Comparison of ENCODE assay signal across 17 mouse cellular contexts in the genomic region with DNA sequence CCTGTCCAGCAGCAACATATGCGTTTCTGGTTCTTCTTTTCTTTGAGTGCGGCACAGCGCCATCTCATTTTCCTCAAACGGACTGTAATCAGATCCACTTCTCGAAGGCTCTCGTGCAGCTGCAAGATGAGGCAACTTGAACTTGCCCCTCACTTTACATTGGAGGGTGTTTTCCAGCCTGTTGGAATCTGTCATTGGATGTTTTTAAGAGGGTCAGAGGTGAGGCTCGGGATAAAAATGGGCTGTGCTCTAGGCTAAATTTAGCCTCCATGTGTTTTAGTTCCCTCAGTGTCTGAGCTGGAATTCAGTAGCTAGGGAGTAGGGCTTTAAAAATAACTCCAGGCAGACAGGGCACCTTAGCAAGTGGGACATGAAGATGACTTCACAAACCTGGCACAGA. TPM values are rescaled to one million over a fixed set of nuclear protein-coding genes. Genes with fewer than 3 reads are reported as not detected.
DNase-seq lines count a peak whose midpoint lies in the region; ATAC-seq and TF ChIP-seq lines count a peak whose summit lies in the region.
"Had no signal": no experiment of that assay in that cellular context is flagged by ENCODE, and none has a peak within 500 bp of the region (broad histone marks: within the 10 kb centered on the region; RNA-seq: fewer than 3 reads in every experiment).

No protein-coding gene starts in this region.

- DNase-seq in adipocyte (ENCODE audit: low spot score) = peak; percentile 4
- peak; percentile 48 for DNase-seq in embryonic facial prominence, embryonic 11.5 days (ENCODE audit: low spot score)
- peak; percentile 81 for DNase-seq in heart, postnatal 0 days (ENCODE audit: low spot score)
- DNase-seq in testis, postnatal 10 days (ENCODE audit: low spot score) = no peak
- DNase-seq in retina, embryonic 14.5 days (ENCODE audit: low spot score) = no peak
- DNase-seq: adrenal gland, postnatal 14 days; cerebellum, adult 18-20 months; kidney, adult 9 months; spleen, adult 18-20 months; thymus, adult 2 months had no signal

- H3K27me3 ChIP-seq in kidney, embryonic 16.5 days (ENCODE audit: insufficient read depth, low read length) = peaks cover 17% of the 10 kb centered on the region
- H3K27me3 ChIP-seq in kidney, embryonic 14.5 days (ENCODE audit: control insufficient read depth, insufficient read depth, low read length) = peaks cover 19% of the 10 kb centered on the region
- H3K27me3 ChIP-seq in embryonic facial prominence, embryonic 11.5 days (ENCODE audit: control insufficient read depth, insufficient read depth, low read length) = peaks cover 7% of the 10 kb centered on the region
- H3K27me3 ChIP-seq in heart, postnatal 0 days (ENCODE audit: control insufficient read depth, insufficient read depth, low read length) = peaks cover 4% of the 10 kb centered on the region; the same call in 1 of the 2 replicates

- no peak overlapping the region for H3K27ac ChIP-seq in kidney, embryonic 16.5 days (ENCODE audit: low read length)
- H3K27ac ChIP-seq in kidney, embryonic 14.5 days (ENCODE audit: low read depth, low read length) = no peak overlapping the region
- no peak overlapping the region for H3K27ac ChIP-seq in embryonic facial prominence, embryonic 11.5 days (replicated peaks; ENCODE audit: low read depth, low read length)
- peak overlapping the region; percentile 84 for H3K27ac ChIP-seq in heart, postnatal 0 days (ENCODE audit: low read depth)
- H3K27ac ChIP-seq: embryonic facial prominence, embryonic 13.5 days; hindbrain, embryonic 13.5 days; limb, embryonic 12.5 days had no signal

- H3K36me3 ChIP-seq in kidney, embryonic 16.5 days (ENCODE audit: insufficient read depth, low read length) = no peaks in the 10 kb centered on the region
- H3K36me3 ChIP-seq in kidney, embryonic 14.5 days (ENCODE audit: control insufficient read depth, insufficient read depth, low read length) = no peaks in the 10 kb centered on the region
- no peaks in the 10 kb centered on the region for H3K36me3 ChIP-seq in embryonic facial prominence, embryonic 11.5 days (replicated peaks; ENCODE audit: control insufficient read depth, insufficient read depth, low read depth, low read length)
- H3K36me3 ChIP-seq in heart, postnatal 0 days (replicated peaks; ENCODE audit: control insufficient read depth, insufficient read depth, low read length) = no peaks in the 10 kb centered on the region
- H3K36me3 ChIP-seq: embryonic facial prominence, embryonic 13.5 days; hindbrain, embryonic 13.5 days; limb, embryonic 12.5 days had no signal

- H3K9ac ChIP-seq in kidney, embryonic 16.5 days (replicated peaks; ENCODE audit: low read length) = no peak overlapping the region
- H3K9ac ChIP-seq in kidney, embryonic 14.5 days (ENCODE audit: low read depth, low read length) = no peak overlapping the region
- H3K9ac ChIP-seq in embryonic facial prominence, embryonic 11.5 days (replicated peaks; ENCODE audit: low read length) = no peak overlapping the region
- no peak overlapping the region for H3K9ac ChIP-seq in heart, postnatal 0 days (replicated peaks; ENCODE audit: low read depth, low read length)
- H3K9ac ChIP-seq: embryonic facial prominence, embryonic 13.5 days; hindbrain, embryonic 13.5 days; limb, embryonic 12.5 days had no signal

- WGBS in kidney, embryonic 16.5 days = 6% methylated on average over 7 of the region's 7 CpGs
- 17% methylated on average over 7 of the region's 7 CpGs for WGBS in kidney, embryonic 14.5 days
- WGBS in embryonic facial prominence, embryonic 11.5 days = 22% methylated on average over 7 of the region's 7 CpGs
- 24% methylated on average over 7 of the region's 7 CpGs for WGBS in heart, postnatal 0 days

- 0 out of 2 replicates have a peak, but pooled peaks cover 3% of the 10 kb centered on the region for H3K4me1 ChIP-seq in kidney, embryonic 16.5 days (ENCODE audit: insufficient read depth, low read length)
- H3K4me1 ChIP-seq in kidney, embryonic 14.5 days (ENCODE audit: control insufficient read depth, insufficient read depth, low read length) = 0 out of 2 replicates have a peak, but pooled peaks cover 3% of the 10 kb centered on the region
- no peaks in the 10 kb centered on the region for H3K4me1 ChIP-seq in embryonic facial prominence, embryonic 11.5 days (ENCODE audit: control insufficient read depth, insufficient read depth, low read length)
- H3K4me1 ChIP-seq in heart, postnatal 0 days (ENCODE audit: control insufficient read depth, insufficient read depth) = peaks cover 46% of the 10 kb centered on the region
- H3K4me1 ChIP-seq: embryonic facial prominence, embryonic 13.5 days; hindbrain, embryonic 13.5 days had no signal

- H3K4me2 ChIP-seq in kidney, embryonic 16.5 days (replicated peaks; ENCODE audit: low read depth, low read length) = no peak overlapping the region
- no peak overlapping the region for H3K4me2 ChIP-seq in kidney, embryonic 14.5 days (replicated peaks; ENCODE audit: low read depth, low read length)
- no peak overlapping the region for H3K4me2 ChIP-seq in embryonic facial prominence, embryonic 11.5 days (ENCODE audit: low read depth, low read length)
- peak overlapping the region; percentile 38; the same call in 1 of the 2 replicates for H3K4me2 ChIP-seq in heart, postnatal 0 days (ENCODE audit: low read depth, low read length)
- H3K4me2 ChIP-seq: embryonic facial prominence, embryonic 13.5 days; hindbrain, embryonic 13.5 days; limb, embryonic 12.5 days had no signal

- no peak overlapping the region for H3K4me3 ChIP-seq in kidney, embryonic 16.5 days (ENCODE audit: low read length)
- H3K4me3 ChIP-seq in kidney, embryonic 14.5 days (ENCODE audit: low read length) = no peak overlapping the region
- no peak overlapping the region for H3K4me3 ChIP-seq in embryonic facial prominence, embryonic 11.5 days (ENCODE audit: low read depth, low read length)
- no peak overlapping the region for H3K4me3 ChIP-seq in heart, postnatal 0 days (ENCODE audit: low read depth, low read length)
- H3K4me3 ChIP-seq: embryonic facial prominence, embryonic 13.5 days; hindbrain, embryonic 13.5 days; limb, embryonic 12.5 days had no signal

- no peak for TF ChIP-seq CTCF in heart, postnatal 0 days (IDR thresholded peaks at IDR 0.05; ENCODE audit: low read depth)

- H3K9me3 ChIP-seq in kidney, embryonic 16.5 days (ENCODE audit: low read length) = no peaks in the 10 kb centered on the region
- no peaks in the 10 kb centered on the region for H3K9me3 ChIP-seq in kidney, embryonic 14.5 days (ENCODE audit: control insufficient read depth, low read length)
- no peaks in the 10 kb centered on the region for H3K9me3 ChIP-seq in embryonic facial prominence, embryonic 11.5 days (replicated peaks; ENCODE audit: control insufficient read depth, low read length)
- H3K9me3 ChIP-seq in heart, postnatal 0 days (replicated peaks; ENCODE audit: control insufficient read depth, low read length) = no peaks in the 10 kb centered on the region
- H3K9me3 ChIP-seq: embryonic facial prominence, embryonic 13.5 days; hindbrain, embryonic 13.5 days; limb, embryonic 12.5 days had no signal

- no peak for TF ChIP-seq EP300 in heart, postnatal 0 days (IDR thresholded peaks at IDR 0.05; ENCODE audit: low read depth)

- 0 out of 2 replicates have a peak, but pooled peaks have one; percentile 31 for ATAC-seq in kidney, embryonic 16.5 days (ENCODE audit: low FRiP score, low TSS enrichment)
- ATAC-seq in kidney, embryonic 14.5 days (ENCODE audit: low FRiP score, low TSS enrichment) = no peak
- no peak for ATAC-seq in embryonic facial prominence, embryonic 11.5 days (replicated peaks; ENCODE audit: insufficient number of reproducible peaks, low FRiP score, low TSS enrichment, low read depth)
- peak; percentile 82 for ATAC-seq in heart, postnatal 0 days (ENCODE audit: insufficient read depth, low read depth)
- ATAC-seq: forebrain, embryonic 16.5 days had no signal

RNA-seq across cellular contexts. Expression of gene Asb18, which starts 16.4 kb away (rescaled TPM):
- not detected in 2 replicates for polyA plus RNA-seq in kidney, embryonic 16.5 days (2015; fragmentation: Nextera tagmentation; extraction: Ambion mirVana)
- polyA plus RNA-seq in kidney, embryonic 14.5 days (2014; fragmentation: Nextera tagmentation; extraction: Ambion mirVana) = not detected in 2 replicates
- not detected in 2 replicates for polyA plus RNA-seq in embryonic facial prominence, embryonic 11.5 days (2014; fragmentation: Nextera tagmentation; extraction: Ambion mirVana)
- total RNA-seq in heart, postnatal 0 days (2014; rRNA removed; ENCODE audit: low replicate concordance) = 5.9 and 17.3 TPM in 2 replicates
- 1.6 and 2.0 TPM in 2 replicates for polyA plus RNA-seq in heart, postnatal 0 days (2015; fragmentation: Nextera tagmentation; extraction: Ambion mirVana)
- total RNA-seq: adrenal gland, postnatal 14 days; monocyte, adult 5-6 weeks had no signal
- polyA plus RNA-seq: embryonic facial prominence, embryonic 13.5 days had no signal

Comparison
In these comparisons a context has a peak if more than half of its experiments do, and no peak if none do; other contexts are left out.
1. ATAC-seq: peak in kidney, embryonic 16.5 days (single experiment) and heart, postnatal 0 days (single experiment); none in kidney, embryonic 14.5 days (single experiment) and embryonic facial prominence, embryonic 11.5 days (single experiment).
2. DNase-seq: peak in adipocyte (single experiment), embryonic facial prominence, embryonic 11.5 days (single experiment) and heart, postnatal 0 days (single experiment); none in testis, postnatal 10 days (single experiment) and retina, embryonic 14.5 days (single experiment).